1 mouse cellular context compared by ENCODE assay signal in genomic region chr17:6637434-6637833, GRCm38 (mm10). TPM values are rescaled to one million over a fixed set of nuclear protein-coding genes. Genes with fewer than 3 reads are reported as not detected.
"Had no signal": no experiment of that assay in that cellular context is flagged by ENCODE, and none has a peak within 500 bp of the region (broad histone marks: within the 10 kb centered on the region; RNA-seq: fewer than 3 reads in every experiment).

No protein-coding gene starts in this region.

RNA-seq across cellular contexts. Expression of gene Sytl3, which starts 21.5 kb away (rescaled TPM):
- total RNA-seq: midbrain, postnatal 0 days had no signal
